Mouse (Mus musculus) spleen, embryonic (tissue): Measurements from ENCODE around the gene Gm39653.
"Not testable (repeated sequence)": the region's sequence is repeated elsewhere in the genome, so short reads cannot be mapped to it uniquely, and the experiment has no call there.

Experiments
- CTCF ChIA-PET: fragments of 350-600 bp; sonication (Branson Sonifier 250); formaldehyde crosslinking; loops from one replicate; lab custom pipeline; 2022; lab: Charles Lee

Gene Gm39653

GRCm38 (mm10) chr1:63615668-63616067 lies at the start of gene Gm39653:
Gm39653 (plus strand) TSS chr1:63615968.
- CTCF ChIA-PET: no interaction called here

GRCm38 (mm10) chr1:63566501-63566900 lies 49.3 kb upstream of the Gm39653 start:
- CTCF ChIA-PET: no interaction called here

- CTCF ChIA-PET: no interaction called here
Observed at GRCm38 (mm10) chr1:63567031-63567430, 48.7 kb upstream of the Gm39653 start.

GRCm38 (mm10) chr1:63572229-63572628 lies 43.5 kb upstream of the Gm39653 start:
- CTCF ChIA-PET: no interaction called here

GRCm38 (mm10) chr1:63573432-63573831 lies 42.3 kb upstream of the Gm39653 start:
- CTCF ChIA-PET: no interaction called here

GRCm38 (mm10) chr1:63573864-63574611 lies 41.7 kb upstream of the Gm39653 start:
- CTCF ChIA-PET: no interaction called here

- CTCF ChIA-PET: no interaction called here
Observed at GRCm38 (mm10) chr1:63576803-63577202, 39.0 kb upstream of the Gm39653 start.

- CTCF ChIA-PET: no interaction called here
Observed at GRCm38 (mm10) chr1:63579153-63579552, 36.6 kb upstream of the Gm39653 start.

- CTCF ChIA-PET: no interaction called here
Observed at GRCm38 (mm10) chr1:63586869-63587268, 28.9 kb upstream of the Gm39653 start.

- CTCF ChIA-PET: no interaction called here
Observed at GRCm38 (mm10) chr1:63603870-63604500, 11.8 kb upstream of the Gm39653 start.

GRCm38 (mm10) chr1:63609613-63610012 lies 6.2 kb upstream of the Gm39653 start:
- CTCF ChIA-PET: no interaction called here

GRCm38 (mm10) chr1:63614594-63614993 lies 1.2 kb upstream of the Gm39653 start:
- CTCF ChIA-PET: no interaction called here

- CTCF ChIA-PET: no interaction called here
Observed at GRCm38 (mm10) chr1:63628211-63628610, 12.4 kb downstream of the Gm39653 start.

GRCm38 (mm10) chr1:63630390-63630789 lies 14.6 kb downstream of the Gm39653 start:
- CTCF ChIA-PET: not testable (repeated sequence)

GRCm38 (mm10) chr1:63639921-63640320 lies 24.2 kb downstream of the Gm39653 start:
- CTCF ChIA-PET: no interaction called here

- CTCF ChIA-PET: no interaction called here
Observed at GRCm38 (mm10) chr1:63658016-63658415, 42.2 kb downstream of the Gm39653 start.

GRCm38 (mm10) chr1:63659591-63659990 lies 43.8 kb downstream of the Gm39653 start:
- CTCF ChIA-PET: no interaction called here

- CTCF ChIA-PET: no interaction called here
Observed at GRCm38 (mm10) chr1:63666089-63666488, 50.3 kb downstream of the Gm39653 start.

- CTCF ChIA-PET: no interaction called here
Observed at GRCm38 (mm10) chr1:63667201-63667948, 51.6 kb downstream of the Gm39653 start.

- CTCF ChIA-PET: interaction anchor here (0.5 kb wide), 1 partner anchor 794 kb away, joined by 5 read pairs; no protein-coding TSS in a partner anchor
Observed at GRCm38 (mm10) chr1:63667949-63668851, 52.4 kb downstream of the Gm39653 start.

GRCm38 (mm10) chr1:63668852-63669160 lies 53.0 kb downstream of the Gm39653 start:
- CTCF ChIA-PET: interaction anchor here (0.7 kb wide), 1 partner anchor 606 kb away, joined by 4 read pairs; no protein-coding TSS in a partner anchor
